Mouse (Mus musculus) ovary, postnatal 36 days (tissue): Measurements from ENCODE around the gene Irf2bp1.
A peak's percentile ranks its signal among the peaks of the same experiment; 100 is the strongest.

ENCODE experiments used
- DNase-seq: peaks from one replicate; pipeline ENCODE4 v3.0.0; 2022; ENCODE audit warnings: low spot score, mixed read lengths

Irf2bp1 gene

DNA sequence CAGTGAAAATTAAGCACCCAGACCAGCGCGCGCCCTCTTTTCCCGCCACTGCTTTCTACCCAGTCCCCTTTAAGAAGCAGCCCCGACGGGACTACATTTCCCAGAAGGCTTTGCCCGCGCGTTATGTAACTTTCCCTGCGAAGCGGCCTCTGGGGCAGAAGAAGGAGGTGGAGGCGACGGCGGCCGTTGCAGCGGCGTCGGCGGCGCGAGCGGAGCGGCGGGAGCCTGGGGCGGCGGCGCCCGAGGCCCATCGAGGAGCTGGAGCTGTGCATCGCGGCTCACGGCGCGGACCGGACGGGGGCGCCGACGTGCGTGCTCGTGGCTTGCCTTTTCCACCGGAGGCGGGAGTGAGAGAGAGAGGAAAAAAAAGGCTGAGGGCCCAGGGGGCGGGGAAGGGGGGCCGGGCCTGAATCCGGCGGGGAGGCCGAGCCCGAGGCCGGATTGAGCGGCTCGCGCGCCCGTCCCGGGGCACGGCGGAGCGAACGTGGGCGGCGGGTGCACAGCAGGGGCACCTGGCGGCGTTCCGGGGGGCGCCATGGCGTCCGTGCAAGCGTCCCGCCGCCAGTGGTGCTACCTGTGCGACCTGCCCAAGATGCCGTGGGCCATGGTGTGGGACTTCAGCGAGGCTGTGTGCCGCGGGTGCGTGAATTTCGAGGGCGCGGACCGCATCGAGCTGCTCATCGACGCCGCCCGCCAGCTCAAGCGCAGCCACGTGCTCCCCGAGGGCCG lies at the start of gene Irf2bp1:
Gene Irf2bp1, plus strand, starts transcription at position 143 of the 729 bp plus-strand sequence.
- DNase-seq, result peak; percentile 91

DNA sequence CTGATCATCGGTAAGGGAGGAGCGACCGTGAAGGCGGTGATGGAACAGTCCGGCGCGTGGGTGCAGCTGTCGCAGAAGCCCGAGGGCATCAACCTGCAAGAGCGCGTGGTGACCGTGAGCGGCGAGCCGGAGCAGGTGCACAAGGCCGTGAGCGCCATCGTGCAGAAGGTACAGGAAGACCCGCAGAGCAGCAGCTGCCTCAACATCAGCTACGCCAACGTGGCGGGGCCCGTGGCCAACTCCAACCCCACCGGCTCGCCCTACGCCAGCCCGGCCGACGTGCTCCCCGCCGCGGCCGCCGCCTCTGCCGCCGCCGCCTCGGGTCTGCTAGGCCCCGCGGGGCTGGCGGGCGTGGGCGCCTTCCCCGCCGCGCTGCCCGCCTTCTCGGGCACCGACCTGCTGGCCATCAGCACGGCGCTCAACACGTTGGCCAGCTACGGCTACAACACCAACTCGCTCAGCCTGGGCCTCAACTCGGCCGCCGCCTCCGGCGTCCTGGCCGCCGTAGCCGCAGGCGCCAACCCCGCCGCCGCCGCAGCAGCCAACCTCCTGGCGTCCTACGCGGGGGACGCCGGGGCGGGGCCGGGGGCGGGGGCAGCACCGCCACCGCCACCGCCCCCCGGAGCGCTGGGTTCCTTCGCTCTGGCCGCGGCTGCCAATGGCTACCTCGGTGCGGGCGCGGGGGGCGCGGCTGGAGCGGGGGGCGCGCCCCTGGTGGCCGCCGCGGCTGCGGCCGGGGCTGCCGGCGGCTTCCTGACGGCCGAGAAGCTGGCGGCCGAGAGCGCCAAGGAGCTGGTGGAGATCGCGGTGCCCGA lies 46.1 kb upstream of the Irf2bp1 start:
- DNase-seq, result peak; percentile 77

DNA sequence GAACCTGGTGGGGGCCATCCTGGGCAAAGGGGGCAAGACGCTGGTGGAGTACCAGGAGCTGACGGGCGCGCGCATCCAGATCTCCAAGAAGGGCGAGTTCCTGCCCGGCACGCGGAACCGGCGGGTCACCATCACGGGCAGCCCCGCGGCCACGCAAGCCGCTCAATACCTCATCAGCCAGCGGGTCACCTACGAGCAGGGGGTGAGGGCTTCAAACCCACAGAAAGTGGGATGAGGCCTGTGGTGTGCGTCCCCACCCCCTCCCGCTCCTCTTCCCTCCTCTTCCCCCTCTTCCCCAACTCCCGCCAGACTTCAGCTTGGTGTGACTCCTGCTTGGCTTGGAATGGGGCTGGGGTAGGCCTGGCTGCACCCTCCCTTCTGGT lies 45.5 kb upstream of the Irf2bp1 start:
- DNase-seq, result no peak

DNA sequence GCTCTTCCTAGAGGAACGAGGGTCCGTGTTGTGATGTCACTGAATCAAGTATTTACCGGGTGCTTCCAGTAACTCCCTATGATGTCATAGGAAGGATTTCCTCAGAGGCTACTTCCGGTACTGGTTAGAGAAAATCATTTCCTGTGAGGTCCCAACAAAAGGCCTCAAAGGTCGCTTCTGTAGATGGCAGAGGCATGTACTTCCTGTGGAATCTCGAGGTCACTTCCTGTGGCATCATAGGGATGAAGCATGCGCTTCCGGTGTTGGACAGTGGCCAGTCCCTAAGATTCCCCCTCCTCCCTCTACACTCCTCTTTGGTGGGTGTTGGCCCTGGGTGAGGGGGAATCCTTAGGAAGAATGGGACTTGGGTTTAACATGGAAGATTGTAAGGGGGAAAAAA lies 44.4 kb upstream of the Irf2bp1 start:
- no peak for DNase-seq

- DNase-seq, result no peak
Observed at GRCm38 (mm10) chr7:18962171-18962792, 41.6 kb upstream of the Irf2bp1 start.

- no peak for DNase-seq
Observed at GRCm38 (mm10) chr7:18962795-18963194, 41.0 kb upstream of the Irf2bp1 start.

DNA sequence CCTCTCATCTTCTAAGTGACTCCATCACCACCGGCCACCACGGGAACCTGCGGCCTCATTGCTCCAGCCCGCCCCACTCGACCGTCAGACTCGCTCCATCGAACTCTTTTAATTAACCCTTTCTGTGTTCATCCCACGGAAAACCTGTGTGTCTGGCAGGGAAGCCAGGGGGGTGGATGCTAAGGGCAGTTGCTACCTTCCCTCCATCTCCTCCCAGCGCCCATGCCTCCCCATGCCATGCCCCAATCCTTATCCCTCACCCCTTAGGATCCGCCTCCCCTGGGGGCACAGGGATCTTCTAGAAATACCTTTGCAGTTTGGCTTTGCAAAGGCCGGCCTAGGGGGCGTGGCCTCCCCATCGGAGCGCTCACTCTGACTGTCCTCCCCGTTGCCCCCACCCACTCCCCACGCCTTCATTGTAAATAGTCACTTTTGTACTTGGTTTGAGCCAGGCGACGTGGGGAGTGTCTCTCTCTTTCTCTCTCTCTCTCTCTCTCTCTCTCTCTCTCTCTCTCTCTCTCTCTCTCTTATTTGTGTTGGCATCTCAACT lies 40.5 kb upstream of the Irf2bp1 start:
- DNase-seq, result no peak

DNA sequence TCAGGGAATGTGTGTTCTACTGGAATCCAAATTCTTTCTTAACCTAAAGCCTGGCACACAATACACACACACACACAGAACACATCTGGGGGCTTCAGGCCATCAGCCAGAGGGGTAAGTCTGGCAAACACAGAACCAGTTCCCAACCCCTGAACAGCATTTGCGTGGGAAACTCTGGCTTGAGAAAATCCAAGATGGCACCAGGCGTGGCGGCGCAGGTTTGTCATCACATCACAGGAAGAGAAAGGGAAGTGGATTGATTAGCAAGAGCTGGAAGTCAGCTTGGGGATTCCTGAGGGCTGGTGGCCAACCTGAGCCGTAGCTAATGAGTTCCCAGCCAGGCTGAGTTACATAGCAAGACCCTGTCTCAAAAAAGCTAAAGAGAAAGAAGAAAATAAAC lies 38.5 kb upstream of the Irf2bp1 start:
- DNase-seq, result no peak

GRCm38 (mm10) chr7:18967603-18968002 lies 36.2 kb upstream of the Irf2bp1 start:
- no peak for DNase-seq

- no peak for DNase-seq
Observed at GRCm38 (mm10) chr7:18970956-18971355, 32.9 kb upstream of the Irf2bp1 start.

DNA sequence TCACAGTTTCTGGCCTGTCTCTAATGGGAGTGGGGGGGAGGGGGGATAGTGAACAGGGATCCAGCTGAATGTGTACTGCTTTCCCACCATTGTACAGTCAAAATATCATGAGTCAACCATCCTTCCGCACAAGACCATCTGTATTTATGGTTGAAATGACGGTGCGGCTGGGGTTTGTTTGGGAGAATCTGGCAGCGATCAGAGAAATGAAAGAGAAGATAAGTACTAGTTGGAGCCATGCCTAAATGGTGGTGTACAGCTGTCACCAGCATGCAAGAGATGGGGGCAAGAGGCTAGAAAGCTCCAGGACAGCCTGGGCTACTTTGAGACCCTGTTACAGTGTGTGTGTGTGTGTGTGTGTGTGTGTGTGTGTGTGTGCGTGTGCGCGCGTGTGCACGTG lies 25.5 kb upstream of the Irf2bp1 start:
- DNase-seq, result no peak

DNA sequence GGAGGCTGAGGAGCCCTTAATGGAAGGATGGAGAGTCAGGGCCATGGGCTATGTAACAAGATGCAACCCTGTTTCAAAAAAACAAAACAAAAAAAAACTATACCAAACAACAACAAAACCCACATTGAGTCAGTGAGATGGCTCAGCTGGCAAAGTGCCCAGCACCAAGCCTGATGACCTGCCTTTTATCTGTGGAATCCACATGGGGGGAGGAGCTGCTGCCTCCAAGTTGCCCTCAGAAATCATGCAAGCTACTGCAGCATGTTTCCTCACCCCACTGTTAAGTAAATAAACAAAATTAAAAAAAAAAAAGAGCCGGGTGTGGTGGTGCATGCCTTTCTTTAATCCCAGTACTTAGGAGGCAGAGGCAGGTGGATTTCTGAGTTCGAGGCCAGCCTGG lies 17.3 kb upstream of the Irf2bp1 start:
- no peak for DNase-seq

- DNase-seq, result no peak
Observed at GRCm38 (mm10) chr7:18987100-18987499, 16.7 kb upstream of the Irf2bp1 start, which contains the start of gene Nanos2. Gene Nanos2 (plus strand): TSS chr7:18987400.

DNA sequence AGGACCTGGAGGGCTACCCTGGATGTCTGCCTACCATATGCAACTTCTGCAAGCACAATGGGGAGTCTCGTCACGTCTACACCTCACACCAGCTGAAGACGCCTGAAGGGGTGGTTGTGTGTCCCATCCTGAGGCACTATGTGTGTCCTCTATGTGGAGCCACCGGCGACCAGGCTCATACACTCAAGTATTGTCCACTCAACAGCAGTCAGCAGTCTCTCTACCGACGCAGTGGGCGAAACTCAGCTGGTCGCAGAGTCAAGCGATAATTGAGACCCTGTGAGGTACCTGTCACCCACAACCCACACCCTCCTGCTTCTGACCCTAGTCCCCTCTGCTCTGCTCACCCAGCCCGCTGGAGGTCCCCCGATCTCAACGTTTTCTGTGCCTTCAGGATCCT lies 16.1 kb upstream of the Irf2bp1 start:
- no peak for DNase-seq

DNA sequence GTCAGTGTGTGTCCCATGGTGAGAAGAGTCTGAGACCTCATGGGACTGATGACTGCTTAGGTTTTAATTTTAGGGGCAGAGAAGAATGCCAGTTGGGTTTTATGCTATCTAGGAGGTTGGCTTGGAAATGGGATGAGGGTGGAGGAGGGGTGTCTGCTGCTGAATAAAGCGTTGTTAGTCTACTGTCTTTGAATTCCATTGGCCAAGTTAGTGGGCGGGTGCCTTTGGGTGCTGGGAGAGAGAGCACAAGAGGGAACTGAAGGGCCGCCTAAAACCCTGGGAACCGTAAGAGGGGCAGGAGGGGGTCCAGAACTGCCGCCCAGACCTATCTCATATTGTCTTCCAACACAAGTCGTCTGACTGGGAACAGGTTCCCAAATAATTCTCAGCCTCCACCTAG lies 15.1 kb upstream of the Irf2bp1 start:
- no peak for DNase-seq

DNA sequence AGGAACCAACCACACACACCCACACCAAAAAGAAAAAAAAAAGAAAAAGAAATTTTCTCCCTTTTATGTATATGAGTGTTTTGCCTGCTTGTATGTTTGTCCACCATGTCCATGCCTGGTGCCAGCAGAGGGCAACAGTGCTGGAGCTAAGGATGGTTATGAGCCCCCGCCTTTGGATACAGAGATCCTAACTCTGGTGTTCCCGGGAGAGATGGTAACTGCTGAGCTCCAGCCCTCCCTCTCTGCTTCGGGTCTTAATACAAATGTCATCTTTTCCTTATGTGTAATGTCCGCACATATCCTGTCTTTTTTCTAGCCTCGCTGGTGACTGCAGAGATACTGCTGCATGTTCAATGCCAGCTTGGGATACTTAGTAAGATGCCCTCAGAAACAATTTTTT lies 13.8 kb upstream of the Irf2bp1 start:
- DNase-seq, result no peak

- DNase-seq, result peak; percentile 99
Observed at GRCm38 (mm10) chr7:18990601-18991295, 13.1 kb upstream of the Irf2bp1 start, which contains the start of gene Mypop. Gene Mypop (plus strand): TSS chr7:18991245.

- DNase-seq, result no peak
Observed at GRCm38 (mm10) chr7:18991660-18992293, 12.1 kb upstream of the Irf2bp1 start.

GRCm38 (mm10) chr7:18992294-18992675 lies 11.6 kb upstream of the Irf2bp1 start:
- DNase-seq, result peak; percentile 42

DNA sequence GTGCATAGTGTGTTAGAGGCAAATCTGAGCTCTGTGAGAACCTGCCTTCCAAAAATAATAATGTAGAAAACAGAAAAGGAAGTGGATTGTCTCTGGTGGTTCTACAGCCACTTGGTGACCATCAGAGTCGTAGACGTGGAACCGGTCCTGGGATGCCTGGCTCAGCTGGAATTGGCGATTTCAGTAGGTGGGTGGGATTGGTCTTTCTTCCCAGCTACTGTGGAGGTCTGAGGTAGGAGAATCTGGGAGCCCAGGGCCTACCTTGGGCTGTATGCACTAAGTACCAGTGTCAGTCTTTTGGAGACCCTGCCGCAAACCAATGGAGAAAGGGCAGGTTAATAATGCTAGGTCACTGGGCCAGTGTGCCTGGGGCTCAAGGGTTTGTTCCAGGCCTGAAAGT lies 10.8 kb upstream of the Irf2bp1 start:
- DNase-seq, result no peak

DNA sequence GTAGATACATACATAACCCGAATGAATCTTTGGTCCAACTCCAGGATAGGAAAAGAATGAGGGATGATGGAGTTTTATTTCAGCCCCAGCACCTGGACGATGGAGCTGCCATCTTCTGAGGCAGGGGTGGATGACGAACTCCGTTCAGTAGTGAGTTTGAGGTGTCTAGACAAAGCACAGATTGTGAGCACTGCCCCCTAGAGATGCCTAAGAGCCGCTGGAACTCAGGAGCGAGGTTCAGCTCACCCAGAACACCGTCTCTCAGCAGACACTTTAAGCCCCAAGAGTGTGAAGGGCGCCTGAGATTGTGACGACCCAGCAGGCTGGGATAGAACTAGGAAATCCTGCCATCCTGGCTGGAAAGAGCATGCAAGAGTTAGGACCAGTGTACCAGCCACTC lies 5.0 kb upstream of the Irf2bp1 start:
- DNase-seq, result no peak

- no peak for DNase-seq
Observed at GRCm38 (mm10) chr7:19000421-19000820, 3.4 kb upstream of the Irf2bp1 start.
